Mouse (Mus musculus): ENCODE data around the gene Cdk19. TPM values are rescaled to one million over a fixed set of nuclear protein-coding genes. Genes with fewer than 3 reads are reported as not detected.

Cdk19 gene
- polyA plus RNA-seq, 1 experiment from 2014 or later, result 8.3 TPM

GRCm38 (mm10) chr10:40373749-40374148 is 34.4 kb downstream of the Cdk19 start:
- no peak for ATAC-seq (ENCODE audit: insufficient read depth, low FRiP score, low read depth)
- Histone ChIP-seq H3K9ac (no peak overlapping the region), H3K4me2 (no peak overlapping the region), H3K4me3 (replicated peaks) (no peak overlapping the region), H3K27me3 (replicated peaks) (no peaks in the 10 kb centered on the region), H3K27ac (no peak overlapping the region), H3K4me1 (peaks cover 13% of the 10 kb centered on the region), H3K36me3 (no peaks in the 10 kb centered on the region), H3K9me3 (no peaks in the 10 kb centered on the region)
- 84% methylated on average over 5 of the region's 5 CpGs for WGBS

DNA sequence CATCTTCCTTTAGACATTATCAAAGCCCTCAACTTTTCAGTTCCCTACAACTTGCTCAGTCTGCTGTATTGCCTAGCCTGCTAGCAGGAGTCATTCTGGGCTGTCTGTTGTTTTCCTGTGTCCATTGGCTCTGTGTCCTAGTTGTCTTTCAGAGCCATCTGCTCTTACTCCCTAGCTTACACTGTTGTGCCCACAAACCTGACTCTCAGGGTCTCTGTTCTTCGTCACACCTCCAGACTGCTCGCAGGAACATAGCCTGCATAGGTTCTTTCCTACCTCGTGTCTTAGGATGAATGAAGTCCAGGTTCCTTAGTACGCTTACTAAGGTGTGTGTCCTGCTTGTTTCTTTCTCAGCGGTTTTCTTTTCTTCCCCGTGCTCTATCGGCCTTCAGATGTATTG is 35.5 kb downstream of the Cdk19 start:
- ATAC-seq (ENCODE audit: insufficient read depth, low FRiP score, low read depth), result no peak
- peaks cover 16% of the 10 kb centered on the region; the same call in 1 of the 2 replicates for H3K4me1 ChIP-seq
- H3K36me3 ChIP-seq, result no peaks in the 10 kb centered on the region
- no peaks in the 10 kb centered on the region for H3K27me3 ChIP-seq (replicated peaks)
- no peak overlapping the region for H3K27ac ChIP-seq
- H3K4me2 ChIP-seq, result no peak overlapping the region
- no peak overlapping the region for H3K9ac ChIP-seq
- H3K9me3 ChIP-seq, result no peaks in the 10 kb centered on the region
- 73% methylated on average over 7 of the region's 7 CpGs for WGBS
- H3K4me3 ChIP-seq (replicated peaks), result no peak overlapping the region

GRCm38 (mm10) chr10:40376286-40376685 is 36.9 kb downstream of the Cdk19 start:
- no peak overlapping the region for H3K4me2 ChIP-seq
- no peaks in the 10 kb centered on the region for H3K27me3 ChIP-seq (replicated peaks)
- no peak overlapping the region for H3K4me3 ChIP-seq (replicated peaks)
- H3K27ac ChIP-seq, result no peak overlapping the region
- H3K36me3 ChIP-seq, result no peaks in the 10 kb centered on the region
- peaks cover 14% of the 10 kb centered on the region; the same call in 1 of the 2 replicates for H3K4me1 ChIP-seq
- H3K9me3 ChIP-seq, result no peaks in the 10 kb centered on the region
- no peak for ATAC-seq (ENCODE audit: insufficient read depth, low FRiP score, low read depth)
- H3K9ac ChIP-seq, result no peak overlapping the region
- 83% methylated on average over 3 of the region's 3 CpGs for WGBS

DNA sequence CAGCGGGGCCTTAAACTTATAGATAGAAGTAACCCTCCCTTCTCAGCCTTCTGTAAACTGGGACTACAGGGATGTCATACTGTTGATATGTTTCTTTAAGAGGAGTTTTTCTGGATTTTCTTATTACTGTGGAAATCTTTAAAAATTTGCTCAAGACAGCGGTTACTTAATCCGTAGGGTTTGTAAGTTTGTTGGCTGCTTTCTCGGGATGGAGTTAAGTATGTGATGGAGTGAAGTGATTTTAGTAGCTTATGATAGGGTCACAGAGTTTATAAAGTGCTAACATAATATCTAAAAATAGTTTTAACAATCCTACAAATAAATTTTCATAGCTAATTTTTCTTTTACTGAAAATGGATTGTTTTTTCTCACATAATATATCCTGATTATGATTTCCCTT is 38.9 kb downstream of the Cdk19 start:
- Histone ChIP-seq H3K4me3 (replicated peaks) (no peak overlapping the region), H3K36me3 (no peaks in the 10 kb centered on the region), H3K27ac (peak overlapping the region; percentile 35; the same call in 1 of the 2 replicates), H3K4me1 (0 out of 2 replicates have a peak, but pooled peaks cover 4% of the 10 kb centered on the region), H3K27me3 (replicated peaks) (no peaks in the 10 kb centered on the region), H3K4me2 (no peak overlapping the region), H3K9me3 (no peaks in the 10 kb centered on the region), H3K9ac (no peak overlapping the region)
- no peak for ATAC-seq (ENCODE audit: insufficient read depth, low FRiP score, low read depth)
- 70% methylated on average over 4 of the region's 4 CpGs for WGBS

DNA sequence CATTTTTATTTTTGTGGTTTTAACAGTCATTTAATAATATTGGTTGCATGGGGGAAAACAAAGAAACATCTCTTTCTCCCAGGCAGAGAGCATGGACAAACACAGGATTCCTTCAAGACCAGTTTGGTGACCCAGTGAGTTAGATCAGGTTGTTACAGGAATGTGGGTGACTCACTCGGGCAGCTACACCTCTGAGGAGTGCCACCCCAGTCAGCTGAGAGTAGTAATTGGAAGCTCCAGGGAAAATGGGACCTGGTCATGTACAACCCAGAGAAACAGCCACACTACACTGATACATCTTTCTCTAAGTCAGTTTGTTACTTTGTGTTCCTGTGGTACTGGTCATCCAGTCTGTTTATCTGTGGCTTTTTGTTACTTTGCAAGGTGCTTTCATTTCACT is 40.3 kb downstream of the Cdk19 start:
- H3K4me2 ChIP-seq, result no peak overlapping the region
- WGBS, result 50% methylated on average over 1 of the region's 1 CpGs
- no peak overlapping the region for H3K4me3 ChIP-seq (replicated peaks)
- H3K4me1 ChIP-seq, result 0 out of 2 replicates have a peak, but pooled peaks cover 4% of the 10 kb centered on the region
- no peak overlapping the region for H3K27ac ChIP-seq
- H3K27me3 ChIP-seq (replicated peaks), result no peaks in the 10 kb centered on the region
- H3K36me3 ChIP-seq, result no peaks in the 10 kb centered on the region
- no peak for ATAC-seq (ENCODE audit: insufficient read depth, low FRiP score, low read depth)
- no peaks in the 10 kb centered on the region for H3K9me3 ChIP-seq
- H3K9ac ChIP-seq, result no peak overlapping the region

GRCm38 (mm10) chr10:40385397-40385796 is 46.0 kb downstream of the Cdk19 start:
- no peak overlapping the region for H3K27ac ChIP-seq
- H3K36me3 ChIP-seq, result no peaks in the 10 kb centered on the region
- ATAC-seq (ENCODE audit: insufficient read depth, low FRiP score, low read depth), result no peak
- H3K4me1 ChIP-seq, result no peaks in the 10 kb centered on the region
- H3K4me2 ChIP-seq, result no peak overlapping the region
- WGBS, result 92% methylated on average over 3 of the region's 3 CpGs
- H3K27me3 ChIP-seq (replicated peaks), result no peaks in the 10 kb centered on the region
- no peak overlapping the region for H3K9ac ChIP-seq
- no peaks in the 10 kb centered on the region for H3K9me3 ChIP-seq
- H3K4me3 ChIP-seq (replicated peaks), result no peak overlapping the region

GRCm38 (mm10) chr10:40386126-40386525 is 46.8 kb downstream of the Cdk19 start:
- H3K4me1 ChIP-seq, result no peaks in the 10 kb centered on the region

DNA sequence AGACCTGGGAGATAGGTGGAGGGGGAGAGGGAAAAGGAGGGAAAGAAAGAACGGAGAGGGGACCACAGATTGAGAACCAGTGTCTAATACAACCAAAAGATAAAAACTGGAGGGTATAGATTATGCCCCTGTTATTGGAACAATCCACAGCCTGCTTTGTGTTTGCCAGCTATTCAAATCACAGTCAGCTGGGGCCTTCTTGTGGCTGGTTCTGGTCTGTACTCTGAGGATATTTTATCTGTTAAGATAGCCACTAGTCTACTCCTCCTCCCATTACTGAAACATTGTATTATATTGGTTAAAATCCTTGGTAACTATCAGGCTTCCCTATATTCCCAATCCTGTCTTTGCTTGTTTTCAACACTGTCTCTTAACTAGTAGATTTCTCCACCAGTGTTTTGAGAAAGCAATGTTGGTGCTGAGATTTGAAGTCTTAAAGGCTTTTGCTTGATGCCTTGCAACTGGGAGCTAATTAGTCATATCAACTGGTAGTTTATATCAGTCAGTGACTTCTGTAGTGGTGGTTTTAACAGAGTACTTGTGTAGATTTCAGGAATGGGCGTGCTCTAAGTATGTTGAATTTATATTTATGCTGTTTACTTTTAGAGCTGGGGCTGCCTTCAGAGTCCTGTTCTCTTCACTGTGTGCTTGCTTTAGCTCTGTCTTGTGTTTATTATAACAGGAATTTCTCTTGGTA is 54.2 kb downstream of the Cdk19 start:
- Histone ChIP-seq H3K4me1 (peaks cover 2% of the 10 kb centered on the region; the same call in 1 of the 2 replicates), H3K4me2 (no peak overlapping the region), H3K27me3 (replicated peaks) (no peaks in the 10 kb centered on the region), H3K9ac (no peak overlapping the region), H3K27ac (no peak overlapping the region), H3K36me3 (no peaks in the 10 kb centered on the region), H3K4me3 (replicated peaks) (no peak overlapping the region), H3K9me3 (no peaks in the 10 kb centered on the region)
- ATAC-seq (ENCODE audit: insufficient read depth, low FRiP score, low read depth), result no peak
- 63% methylated on average over 2 of the region's 2 CpGs for WGBS

More at GRCm38 (mm10) chr10:40386126-40386525, 46.8 kb downstream of the Cdk19 start:
- 91% methylated on average over 4 of the region's 4 CpGs for WGBS
- no peak for ATAC-seq (ENCODE audit: insufficient read depth, low FRiP score, low read depth)
- no peaks in the 10 kb centered on the region for H3K9me3 ChIP-seq
- no peak overlapping the region for H3K27ac ChIP-seq
- H3K27me3 ChIP-seq (replicated peaks), result no peaks in the 10 kb centered on the region
- H3K4me3 ChIP-seq (replicated peaks), result no peak overlapping the region
- H3K4me2 ChIP-seq, result no peak overlapping the region
- no peaks in the 10 kb centered on the region for H3K36me3 ChIP-seq
- H3K9ac ChIP-seq, result no peak overlapping the region

GRCm38 (mm10) chr10:40398842-40399241 is 59.5 kb downstream of the Cdk19 start:
- no peaks in the 10 kb centered on the region for H3K9me3 ChIP-seq
- H3K9ac ChIP-seq, result no peak overlapping the region
- WGBS, result 57% methylated on average over 3 of the region's 3 CpGs
- no peaks in the 10 kb centered on the region for H3K36me3 ChIP-seq
- no peak overlapping the region for H3K27ac ChIP-seq
- no peaks in the 10 kb centered on the region for H3K27me3 ChIP-seq (replicated peaks)
- no peak for ATAC-seq (ENCODE audit: insufficient read depth, low FRiP score, low read depth)
- peaks cover 2% of the 10 kb centered on the region; the same call in 1 of the 2 replicates for H3K4me1 ChIP-seq
- H3K4me3 ChIP-seq (replicated peaks), result no peak overlapping the region
- H3K4me2 ChIP-seq, result no peak overlapping the region

- H3K9ac ChIP-seq, result no peak overlapping the region
- no peak overlapping the region for H3K27ac ChIP-seq
- 67% methylated on average over 2 of the region's 2 CpGs for WGBS
- H3K4me3 ChIP-seq (replicated peaks), result no peak overlapping the region
- ATAC-seq (ENCODE audit: insufficient read depth, low FRiP score, low read depth), result no peak
- H3K9me3 ChIP-seq, result no peaks in the 10 kb centered on the region
- no peaks in the 10 kb centered on the region for H3K36me3 ChIP-seq
- peaks cover 2% of the 10 kb centered on the region; the same call in 1 of the 2 replicates for H3K4me1 ChIP-seq
- no peak overlapping the region for H3K4me2 ChIP-seq
- no peaks in the 10 kb centered on the region for H3K27me3 ChIP-seq (replicated peaks)
Measured at GRCm38 (mm10) chr10:40399328-40399727, 60.0 kb downstream of the Cdk19 start.

- Histone ChIP-seq H3K27ac (no peak overlapping the region), H3K4me3 (replicated peaks) (no peak overlapping the region), H3K9me3 (no peaks in the 10 kb centered on the region), H3K4me2 (no peak overlapping the region), H3K4me1 (peaks cover 2% of the 10 kb centered on the region; the same call in 1 of the 2 replicates), H3K9ac (no peak overlapping the region), H3K27me3 (replicated peaks) (no peaks in the 10 kb centered on the region), H3K36me3 (no peaks in the 10 kb centered on the region)
- ATAC-seq (ENCODE audit: insufficient read depth, low FRiP score, low read depth), result no peak
- WGBS, result 85% methylated on average over 4 of the region's 4 CpGs
Measured at GRCm38 (mm10) chr10:40400293-40400692, 60.9 kb downstream of the Cdk19 start.

DNA sequence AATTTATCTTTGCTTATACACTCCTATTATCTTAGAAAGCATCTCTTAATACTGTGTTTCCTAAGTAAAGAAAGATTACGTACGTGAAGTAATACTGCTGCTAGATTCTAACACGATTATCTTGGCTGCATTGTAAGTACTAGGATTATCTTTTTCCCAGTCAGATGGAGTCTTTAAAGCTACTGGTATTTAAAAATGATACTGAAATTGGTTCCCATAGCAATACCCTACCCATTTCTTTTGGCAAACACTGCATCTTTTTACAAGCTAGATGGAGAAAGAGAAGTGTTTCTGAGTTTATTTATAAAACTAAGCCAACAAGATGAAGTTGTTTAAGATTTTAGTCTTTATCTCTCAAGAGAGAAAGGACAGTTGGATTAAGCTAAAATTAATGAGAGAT is 67.3 kb downstream of the Cdk19 start:
- no peak for ATAC-seq (ENCODE audit: insufficient read depth, low FRiP score, low read depth)
- Histone ChIP-seq H3K9ac (no peak overlapping the region), H3K9me3 (no peaks in the 10 kb centered on the region), H3K4me3 (replicated peaks) (no peak overlapping the region), H3K4me1 (no peaks in the 10 kb centered on the region), H3K4me2 (no peak overlapping the region), H3K27me3 (replicated peaks) (no peaks in the 10 kb centered on the region), H3K27ac (no peak overlapping the region), H3K36me3 (no peaks in the 10 kb centered on the region)
- 52% methylated on average over 3 of the region's 3 CpGs for WGBS
